Comparison of ENCODE assay signal across 8 mouse cellular contexts in the genomic region with DNA sequence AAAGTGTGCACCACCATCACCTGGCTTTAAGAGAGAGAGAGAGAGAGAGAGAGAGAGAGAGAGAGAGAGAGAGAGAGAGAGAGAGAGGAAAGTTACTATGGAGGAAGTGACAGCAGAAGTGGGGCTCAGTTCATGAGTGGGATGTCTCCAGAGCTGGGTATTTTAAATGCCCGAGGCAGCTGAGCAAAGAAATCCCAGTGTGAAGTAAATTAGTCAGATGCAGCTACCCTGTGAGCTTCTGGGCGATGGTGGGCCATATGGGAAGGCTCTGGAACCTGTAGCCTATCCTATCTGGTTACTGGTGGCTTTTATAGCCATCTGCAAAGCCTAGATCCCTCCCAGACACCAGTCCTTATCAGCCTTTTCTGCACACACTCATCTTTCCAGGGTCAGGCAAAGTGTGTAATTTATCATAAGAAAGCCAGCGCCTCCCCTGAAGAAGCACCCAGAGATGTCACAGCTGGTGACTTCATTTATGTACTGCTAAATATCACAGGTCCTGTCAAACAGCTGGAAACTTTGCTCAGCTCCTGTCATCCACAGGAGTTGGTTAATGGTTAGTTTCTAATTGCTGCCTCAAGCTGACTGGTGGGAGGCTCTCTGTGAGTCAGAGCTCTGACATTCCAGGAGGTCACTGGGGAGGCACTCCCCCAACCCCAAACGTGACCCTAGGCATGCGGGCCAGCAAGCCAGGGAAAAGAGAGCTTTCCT.
A peak's percentile ranks its signal among the peaks of the same experiment; 100 is the strongest.
DNase-seq lines count a peak whose midpoint lies in the region; ATAC-seq lines count a peak whose summit lies in the region.

No protein-coding gene starts in this region.

- H3K4me1 ChIP-seq in heart, embryonic 14.5 days (ENCODE audit: control insufficient read depth in 2 of 2, insufficient read depth in 2 of 2, low read length in 2 of 2), result peaks cover 8 to 18% of the 10 kb centered on the region in 2 experiments
- no peaks in the 10 kb centered on the region for H3K4me1 ChIP-seq in midbrain, embryonic 15.5 days

- H3K9me3 ChIP-seq in heart, embryonic 14.5 days (ENCODE audit: control insufficient read depth, low read length), result no peaks in the 10 kb centered on the region
- no peaks in the 10 kb centered on the region for H3K9me3 ChIP-seq in midbrain, embryonic 15.5 days

- H3K27me3 ChIP-seq in heart, embryonic 14.5 days (ENCODE audit: control insufficient read depth, insufficient read depth, low read length), result no peaks in the 10 kb centered on the region
- no peaks in the 10 kb centered on the region for H3K27me3 ChIP-seq in midbrain, embryonic 15.5 days (replicated peaks)

- peak overlapping the region; percentile 42 to 63 for H3K27ac ChIP-seq in heart, embryonic 14.5 days (replicated peaks in 1 of 2; ENCODE audit: control insufficient read depth in 1 of 2, insufficient read depth in 1 of 2, low read depth in 2 of 2, low read length in 2 of 2)
- H3K27ac ChIP-seq in midbrain, embryonic 15.5 days, result no peak overlapping the region

- H3K36me3 ChIP-seq in heart, embryonic 14.5 days (ENCODE audit: control insufficient read depth, insufficient read depth, low read length), result no peaks in the 10 kb centered on the region
- H3K36me3 ChIP-seq in midbrain, embryonic 15.5 days (replicated peaks), result no peaks in the 10 kb centered on the region

- peak; percentile 62 for ATAC-seq in heart, embryonic 14.5 days (ENCODE audit: insufficient number of reproducible peaks, insufficient read depth, low FRiP score, low read depth)
- no peak for ATAC-seq in midbrain, embryonic 15.5 days (replicated peaks)

- H3K4me2 ChIP-seq in heart, embryonic 14.5 days (ENCODE audit: low read length), result no peak overlapping the region
- no peak overlapping the region for H3K4me2 ChIP-seq in midbrain, embryonic 15.5 days

- DNase-seq in MN1 (ENCODE audit: low spot score) (peak; percentile 75), liver (peak; percentile 51)
- peak; percentile 42 for DNase-seq in embryo, embryonic 10.5 days (ENCODE audit: low spot score)
- peak; percentile 37 for DNase-seq in ovary, postnatal 14 days (ENCODE audit: low spot score)
- DNase-seq in frontal cortex, postnatal 14 days (ENCODE audit: low spot score in 2 of 2), result no peak
- DNase-seq in cerebellum, adult 9-10 months, result no peak

- no peak overlapping the region for H3K4me3 ChIP-seq in heart, embryonic 14.5 days (ENCODE audit: control insufficient read depth in 1 of 2, insufficient read depth in 1 of 2, low read depth in 1 of 2, low read length in 2 of 2)
- H3K4me3 ChIP-seq in midbrain, embryonic 15.5 days, result no peak overlapping the region

- no peak overlapping the region for H3K9ac ChIP-seq in heart, embryonic 14.5 days (ENCODE audit: low read length)
- no peak overlapping the region for H3K9ac ChIP-seq in midbrain, embryonic 15.5 days

- 9% methylated on average over 5 of the region's 5 CpGs for WGBS in heart, embryonic 14.5 days
- 55% methylated on average over 5 of the region's 5 CpGs for WGBS in midbrain, embryonic 15.5 days

Comparison
In these comparisons a context has a peak if more than half of its experiments do, and no peak if none do; other contexts are left out.
1. DNase-seq: peak in MN1 (single experiment), embryo, embryonic 10.5 days (single experiment), liver (single experiment) and ovary, postnatal 14 days (single experiment); none in frontal cortex, postnatal 14 days (0 of 2) and cerebellum, adult 9-10 months (single experiment).